Mouse (Mus musculus): ENCODE results near the gene Prss21. TPM values are rescaled to one million over a fixed set of nuclear protein-coding genes. Genes with fewer than 3 reads are reported as not detected.
A peak's percentile ranks its signal among the peaks of the same experiment; 100 is the strongest.

Prss21 gene
- polyA plus RNA-seq (2012; rRNA removed), result 208 and 246 TPM in 2 replicates

GRCm38 (mm10) chr17:23867756-23868155 lies at the start of gene Prss21:
Prss21 (plus strand) TSS chr17:23868056.
- peak within 1 kb of the TSS; percentile 89 for H3K4me3 ChIP-seq (ENCODE audit: control insufficient read depth, low read depth, low read length)
- no peaks in the 10 kb centered on the region for H3K27me3 ChIP-seq (ENCODE audit: control insufficient read depth, insufficient read depth, low read length)
- H3K36me3 ChIP-seq (ENCODE audit: control insufficient read depth, insufficient read depth, low read length), result no peaks in the 10 kb centered on the region
- peak within 1 kb of the TSS; percentile 47 for H3K27ac ChIP-seq (ENCODE audit: control insufficient read depth, insufficient read depth, low read depth, low read length)
- TF ChIP-seq POLR2A (IDR thresholded peaks at IDR 0.05; ENCODE audit: control insufficient read depth, low read depth, low read length), result peak; percentile 62; the same call in 1 of the 2 replicates
- TF ChIP-seq CTCF (IDR thresholded peaks at IDR 0.05; ENCODE audit: control insufficient read depth, insufficient read depth, insufficient replicate concordance, low read depth, low read length), result no peak
- H3K4me1 ChIP-seq (ENCODE audit: control insufficient read depth, insufficient read depth, low read length), result peaks cover 12% of the 10 kb centered on the region

- Histone ChIP-seq H3K4me1 (ENCODE audit: control insufficient read depth, insufficient read depth, low read length) (peaks cover 4% of the 10 kb centered on the region; the same call in 1 of the 2 replicates), H3K27me3 (ENCODE audit: control insufficient read depth, insufficient read depth, low read length) (no peaks in the 10 kb centered on the region), H3K27ac (ENCODE audit: control insufficient read depth, insufficient read depth, low read depth, low read length) (no peak overlapping the region), H3K4me3 (ENCODE audit: control insufficient read depth, low read depth, low read length) (no peak overlapping the region), H3K36me3 (ENCODE audit: control insufficient read depth, insufficient read depth, low read length) (peaks cover 32% of the 10 kb centered on the region)
- no peak for TF ChIP-seq POLR2A (IDR thresholded peaks at IDR 0.05; ENCODE audit: control insufficient read depth, low read depth, low read length)
- TF ChIP-seq CTCF (IDR thresholded peaks at IDR 0.05; ENCODE audit: control insufficient read depth, insufficient read depth, insufficient replicate concordance, low read depth, low read length), result no peak
Measured at GRCm38 (mm10) chr17:23818579-23818978, 49.3 kb upstream of the Prss21 start.

GRCm38 (mm10) chr17:23819235-23819634 lies 48.6 kb upstream of the Prss21 start:
- H3K27ac ChIP-seq (ENCODE audit: control insufficient read depth, insufficient read depth, low read depth, low read length), result no peak overlapping the region
- H3K4me3 ChIP-seq (ENCODE audit: control insufficient read depth, low read depth, low read length), result no peak overlapping the region
- H3K36me3 ChIP-seq (ENCODE audit: control insufficient read depth, insufficient read depth, low read length), result peaks cover 32% of the 10 kb centered on the region
- no peaks in the 10 kb centered on the region for H3K27me3 ChIP-seq (ENCODE audit: control insufficient read depth, insufficient read depth, low read length)
- TF ChIP-seq POLR2A (IDR thresholded peaks at IDR 0.05; ENCODE audit: control insufficient read depth, low read depth, low read length), result no peak
- H3K4me1 ChIP-seq (ENCODE audit: control insufficient read depth, insufficient read depth, low read length), result peaks cover 4% of the 10 kb centered on the region; the same call in 1 of the 2 replicates

GRCm38 (mm10) chr17:23820731-23821130 lies 47.1 kb upstream of the Prss21 start:
- peaks cover 25% of the 10 kb centered on the region for H3K36me3 ChIP-seq (ENCODE audit: control insufficient read depth, insufficient read depth, low read length)
- H3K27me3 ChIP-seq (ENCODE audit: control insufficient read depth, insufficient read depth, low read length), result no peaks in the 10 kb centered on the region
- TF ChIP-seq POLR2A (IDR thresholded peaks at IDR 0.05; ENCODE audit: control insufficient read depth, low read depth, low read length), result no peak
- no peak for TF ChIP-seq CTCF (IDR thresholded peaks at IDR 0.05; ENCODE audit: control insufficient read depth, insufficient read depth, insufficient replicate concordance, low read depth, low read length)
- no peak overlapping the region for H3K27ac ChIP-seq (ENCODE audit: control insufficient read depth, insufficient read depth, low read depth, low read length)
- H3K4me1 ChIP-seq (ENCODE audit: control insufficient read depth, insufficient read depth, low read length), result peaks cover 4% of the 10 kb centered on the region; the same call in 1 of the 2 replicates
- H3K4me3 ChIP-seq (ENCODE audit: control insufficient read depth, low read depth, low read length), result no peak overlapping the region

- H3K27me3 ChIP-seq (ENCODE audit: control insufficient read depth, insufficient read depth, low read length), result no peaks in the 10 kb centered on the region
- H3K4me3 ChIP-seq (ENCODE audit: control insufficient read depth, low read depth, low read length), result no peak overlapping the region
- peaks cover 4% of the 10 kb centered on the region; the same call in 1 of the 2 replicates for H3K4me1 ChIP-seq (ENCODE audit: control insufficient read depth, insufficient read depth, low read length)
- no peak for TF ChIP-seq POLR2A (IDR thresholded peaks at IDR 0.05; ENCODE audit: control insufficient read depth, low read depth, low read length)
- TF ChIP-seq CTCF (IDR thresholded peaks at IDR 0.05; ENCODE audit: control insufficient read depth, insufficient read depth, insufficient replicate concordance, low read depth, low read length), result no peak
- H3K36me3 ChIP-seq (ENCODE audit: control insufficient read depth, insufficient read depth, low read length), result peaks cover 17% of the 10 kb centered on the region
- H3K27ac ChIP-seq (ENCODE audit: control insufficient read depth, insufficient read depth, low read depth, low read length), result no peak overlapping the region
Measured at GRCm38 (mm10) chr17:23822094-23822493, 45.8 kb upstream of the Prss21 start.

GRCm38 (mm10) chr17:23823018-23823417 lies 44.8 kb upstream of the Prss21 start:
- Histone ChIP-seq H3K36me3 (ENCODE audit: control insufficient read depth, insufficient read depth, low read length) (peaks cover 17% of the 10 kb centered on the region), H3K27me3 (ENCODE audit: control insufficient read depth, insufficient read depth, low read length) (no peaks in the 10 kb centered on the region), H3K4me3 (ENCODE audit: control insufficient read depth, low read depth, low read length) (no peak overlapping the region), H3K27ac (ENCODE audit: control insufficient read depth, insufficient read depth, low read depth, low read length) (no peak overlapping the region), H3K4me1 (ENCODE audit: control insufficient read depth, insufficient read depth, low read length) (peaks cover 4% of the 10 kb centered on the region; the same call in 1 of the 2 replicates)
- TF ChIP-seq POLR2A (IDR thresholded peaks at IDR 0.05; ENCODE audit: control insufficient read depth, low read depth, low read length), result no peak
- no peak for TF ChIP-seq CTCF (IDR thresholded peaks at IDR 0.05; ENCODE audit: control insufficient read depth, insufficient read depth, insufficient replicate concordance, low read depth, low read length)

GRCm38 (mm10) chr17:23823614-23824013 lies 44.2 kb upstream of the Prss21 start:
- Histone ChIP-seq H3K4me3 (ENCODE audit: control insufficient read depth, low read depth, low read length) (no peak overlapping the region), H3K27ac (ENCODE audit: control insufficient read depth, insufficient read depth, low read depth, low read length) (no peak overlapping the region), H3K27me3 (ENCODE audit: control insufficient read depth, insufficient read depth, low read length) (no peaks in the 10 kb centered on the region), H3K4me1 (ENCODE audit: control insufficient read depth, insufficient read depth, low read length) (peaks cover 9% of the 10 kb centered on the region; the same call in 1 of the 2 replicates), H3K36me3 (ENCODE audit: control insufficient read depth, insufficient read depth, low read length) (peaks cover 11% of the 10 kb centered on the region)
- TF ChIP-seq POLR2A (IDR thresholded peaks at IDR 0.05; ENCODE audit: control insufficient read depth, low read depth, low read length), result no peak
- no peak for TF ChIP-seq CTCF (IDR thresholded peaks at IDR 0.05; ENCODE audit: control insufficient read depth, insufficient read depth, insufficient replicate concordance, low read depth, low read length)

- no peaks in the 10 kb centered on the region for H3K27me3 ChIP-seq (ENCODE audit: control insufficient read depth, insufficient read depth, low read length)
- peaks cover 3% of the 10 kb centered on the region for H3K36me3 ChIP-seq (ENCODE audit: control insufficient read depth, insufficient read depth, low read length)
- TF ChIP-seq CTCF (IDR thresholded peaks at IDR 0.05; ENCODE audit: control insufficient read depth, insufficient read depth, insufficient replicate concordance, low read depth, low read length), result no peak
- H3K4me1 ChIP-seq (ENCODE audit: control insufficient read depth, insufficient read depth, low read length), result peaks cover 9% of the 10 kb centered on the region; the same call in 1 of the 2 replicates
- no peak overlapping the region for H3K4me3 ChIP-seq (ENCODE audit: control insufficient read depth, low read depth, low read length)
- no peak overlapping the region for H3K27ac ChIP-seq (ENCODE audit: control insufficient read depth, insufficient read depth, low read depth, low read length)
Measured at GRCm38 (mm10) chr17:23825591-23825990, 42.3 kb upstream of the Prss21 start.
